Mouse (Mus musculus) heart, adult 2 months (tissue): ENCODE measurements at regions not wholly inside any gene's neighbourhood (a gene's known extent, or its start where the extent isn't known, plus 50 kb on each side); places are given as distances from the start of the nearest gene placed in this dataset.

Source experiments
- CTCF ChIP-seq: fragments of 200-600 bp; IDR thresholded peaks from 2 replicates; pipeline ENCODE4 v1.8.1; 2022; ENCODE audit warnings: antibody characterized with exemption, mild to moderate bottlenecking, moderate library complexity
- EP300 ChIP-seq: fragments of 200-500 bp; IDR thresholded peaks from 2 replicates; pipeline ENCODE4 v1.6.1; 2011; ENCODE audit warnings: low read depth, low read length, control low read depth; ENCODE audit not compliant: insufficient read depth
- POLR2A ChIP-seq: fragments of 200-500 bp; IDR thresholded peaks from 2 replicates; pipeline ENCODE4 v1.6.1; 2011; ENCODE audit warnings: mild to moderate bottlenecking, low read depth, low read length, control low read depth; ENCODE audit not compliant: insufficient read depth

GRCm38 (mm10) chr14:98789794-98790193 lies 204.3 kb downstream of the Rpl36a-ps1 start:
- no peak for TF ChIP-seq CTCF
- TF ChIP-seq EP300 = no peak
- TF ChIP-seq POLR2A = no peak
